Comparison of ENCODE assay signal across 7 mouse cellular contexts in the genomic region with DNA sequence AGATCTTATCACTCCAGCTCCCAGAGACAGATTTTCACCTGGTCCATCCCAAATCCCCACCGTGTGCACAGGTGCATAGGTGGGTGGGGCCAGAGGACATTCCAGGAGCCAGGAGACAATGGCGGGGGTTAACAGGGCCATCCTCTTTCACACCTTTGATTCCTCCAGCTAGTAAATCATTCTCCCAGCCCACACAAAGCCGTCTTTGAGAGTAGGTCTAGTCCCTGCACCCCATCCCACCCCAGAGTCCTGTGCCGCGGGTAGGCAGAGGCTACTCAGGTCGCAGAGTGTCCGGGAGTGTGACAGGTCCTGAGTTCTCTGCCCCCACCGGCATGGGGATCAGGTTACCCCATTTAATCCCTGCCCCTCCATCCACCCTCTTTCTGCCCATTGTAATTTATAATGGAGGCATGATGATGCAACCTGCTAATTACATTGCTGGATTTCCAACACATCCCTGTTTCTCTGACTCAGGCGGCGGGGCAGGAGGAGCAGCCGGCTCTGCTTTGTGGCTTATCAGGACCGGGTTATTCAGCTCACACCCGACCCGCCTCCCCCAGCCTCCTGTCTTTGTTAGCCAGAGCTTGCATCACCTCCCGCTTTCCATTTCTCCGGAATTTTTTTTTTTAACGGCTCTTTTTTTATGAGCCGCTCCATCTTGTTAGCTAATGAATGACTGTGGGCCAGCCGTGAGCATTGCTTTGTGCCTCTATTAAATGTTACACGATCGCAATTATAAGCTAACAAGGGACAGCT.
A peak's percentile ranks its signal among the peaks of the same experiment; 100 is the strongest.
DNase-seq lines count a peak whose midpoint lies in the region; ATAC-seq and TF ChIP-seq lines count a peak whose summit lies in the region.

No protein-coding gene starts in this region.

- H3K4me3 ChIP-seq in embryonic facial prominence, embryonic 13.5 days = no peak overlapping the region
- no peak overlapping the region for H3K4me3 ChIP-seq in hindbrain, embryonic 12.5 days
- H3K4me3 ChIP-seq in liver, embryonic 14.5 days (ENCODE audit: insufficient read depth in 1 of 2, low read depth in 2 of 2, low read length in 2 of 2) = no peak overlapping the region

- H3K4me1 ChIP-seq in embryonic facial prominence, embryonic 13.5 days = peaks cover 43% of the 10 kb centered on the region
- peaks cover 30% of the 10 kb centered on the region for H3K4me1 ChIP-seq in hindbrain, embryonic 12.5 days
- peaks cover 0 to 6% of the 10 kb centered on the region in 2 experiments; a peak in 1 of 4 replicates for H3K4me1 ChIP-seq in liver, embryonic 14.5 days (replicated peaks; ENCODE audit: control insufficient read depth in 2 of 2, insufficient read depth in 2 of 2, low read length in 1 of 2)

- no peak overlapping the region for H3K27ac ChIP-seq in embryonic facial prominence, embryonic 13.5 days
- H3K27ac ChIP-seq in hindbrain, embryonic 12.5 days = peak overlapping the region; percentile 73
- H3K27ac ChIP-seq in liver, embryonic 14.5 days = no peak overlapping the region

- TF ChIP-seq CTCF in liver, embryonic 14.5 days (IDR thresholded peaks at IDR 0.05; ENCODE audit: low read depth) = no peak

- no peaks in the 10 kb centered on the region; the same call in 1 of the 2 replicates for H3K9me3 ChIP-seq in embryonic facial prominence, embryonic 13.5 days
- no peaks in the 10 kb centered on the region for H3K9me3 ChIP-seq in hindbrain, embryonic 12.5 days (replicated peaks)
- no peaks in the 10 kb centered on the region for H3K9me3 ChIP-seq in liver, embryonic 14.5 days (ENCODE audit: control insufficient read depth, low read length)

- WGBS in embryonic facial prominence, embryonic 13.5 days = 4% methylated on average over 21 of the region's 21 CpGs
- WGBS in hindbrain, embryonic 12.5 days = 4% methylated on average over 21 of the region's 21 CpGs
- WGBS in liver, embryonic 14.5 days (ENCODE audit: insufficient replicate concordance) = 9% methylated on average over 21 of the region's 21 CpGs

- H3K27me3 ChIP-seq in embryonic facial prominence, embryonic 13.5 days = peaks cover 34% of the 10 kb centered on the region
- H3K27me3 ChIP-seq in hindbrain, embryonic 12.5 days = peaks cover 23% of the 10 kb centered on the region
- H3K27me3 ChIP-seq in liver, embryonic 14.5 days (ENCODE audit: control insufficient read depth, insufficient read depth, low read length) = peaks cover 17% of the 10 kb centered on the region

- H3K4me2 ChIP-seq in embryonic facial prominence, embryonic 13.5 days = peak overlapping the region; percentile 36
- peak overlapping the region; percentile 40 for H3K4me2 ChIP-seq in hindbrain, embryonic 12.5 days (replicated peaks)
- peak overlapping the region; percentile 24 for H3K4me2 ChIP-seq in liver, embryonic 14.5 days (ENCODE audit: low read depth)

- no peak for ATAC-seq in embryonic facial prominence, embryonic 13.5 days (ENCODE audit: insufficient number of reproducible peaks, insufficient read depth, low FRiP score, low TSS enrichment, low read depth)
- peak; percentile 79 for ATAC-seq in hindbrain, embryonic 12.5 days (ENCODE audit: low FRiP score)
- ATAC-seq in liver, embryonic 14.5 days (ENCODE audit: insufficient read depth) = no peak
- ATAC-seq in erythroid progenitor cell, adult 5-6 weeks (replicated peaks; ENCODE audit: low FRiP score, poor library complexity, severe bottlenecking) = no peak

- no peaks in the 10 kb centered on the region for H3K36me3 ChIP-seq in embryonic facial prominence, embryonic 13.5 days
- H3K36me3 ChIP-seq in hindbrain, embryonic 12.5 days = no peaks in the 10 kb centered on the region
- H3K36me3 ChIP-seq in liver, embryonic 14.5 days (replicated peaks; ENCODE audit: control insufficient read depth, insufficient read depth, low read depth) = no peaks in the 10 kb centered on the region

- H3K9ac ChIP-seq in embryonic facial prominence, embryonic 13.5 days = no peak overlapping the region
- H3K9ac ChIP-seq in hindbrain, embryonic 12.5 days = peak overlapping the region; percentile 47; the same call in 1 of the 2 replicates
- H3K9ac ChIP-seq in liver, embryonic 14.5 days (replicated peaks) = no peak overlapping the region

- peak; percentile 78 for DNase-seq in R1 (ENCODE audit: low read depth, low spot score)
- DNase-seq in liver, embryonic 14.5 days (ENCODE audit: low read depth in 3 of 3, low spot score in 3 of 3) = no peak
- peak; percentile 77 for DNase-seq in retina, embryonic 14.5 days (ENCODE audit: low spot score)
- no peak for DNase-seq in frontal cortex, postnatal 25 days (ENCODE audit: low spot score in 2 of 2)

- no peak for TF ChIP-seq EP300 in liver, embryonic 14.5 days (IDR thresholded peaks at IDR 0.05; ENCODE audit: low read depth)

Comparison
In these comparisons a context has a peak if more than half of its experiments do, and no peak if none do; other contexts are left out.
1. DNase-seq: peak in R1 (single experiment) and retina, embryonic 14.5 days (single experiment); none in liver, embryonic 14.5 days (0 of 3) and frontal cortex, postnatal 25 days (0 of 2).
2. Peak in every context shown above with its lines, with median percentiles within 50 percentile points of each other: H3K4me2 ChIP-seq.